ENCODE assay signal across 11 mouse cellular contexts in the genomic region with DNA sequence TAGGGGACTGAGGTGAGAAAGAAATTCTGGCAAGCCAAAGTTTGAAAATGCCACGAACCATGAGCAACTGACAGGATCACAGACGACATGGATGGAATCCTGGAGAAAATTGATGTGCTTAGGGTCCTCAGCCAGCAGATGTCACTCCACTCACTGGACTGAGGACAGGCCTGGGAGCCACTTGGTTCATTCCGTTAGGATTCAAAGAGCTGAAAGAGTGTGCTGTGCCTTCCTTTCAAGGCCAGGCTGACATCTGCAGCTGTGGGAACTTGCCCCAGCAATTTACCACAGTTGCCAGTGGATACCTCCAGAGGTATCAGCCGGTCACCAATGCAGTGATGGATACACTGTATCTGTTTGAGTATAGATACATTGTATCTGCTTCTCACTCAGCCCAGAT. TPM values are rescaled to one million over a fixed set of nuclear protein-coding genes. Genes with fewer than 3 reads are reported as not detected.
DNase-seq lines count a peak whose midpoint lies in the region; ATAC-seq and TF ChIP-seq lines count a peak whose summit lies in the region.
"Had no signal": no experiment of that assay in that cellular context is flagged by ENCODE, and none has a peak within 500 bp of the region (broad histone marks: within the 10 kb centered on the region; RNA-seq: fewer than 3 reads in every experiment).

No protein-coding gene starts in this region.

- no peaks in the 10 kb centered on the region for H3K9me3 ChIP-seq in heart, postnatal 0 days (replicated peaks; ENCODE audit: control insufficient read depth, low read length)
- no peaks in the 10 kb centered on the region for H3K9me3 ChIP-seq in lung, postnatal 0 days (ENCODE audit: low read length)

- peak; percentile 62 for TF ChIP-seq CTCF in heart, postnatal 0 days (IDR thresholded peaks at IDR 0.05; ENCODE audit: low read depth)
- TF ChIP-seq CTCF in lung, postnatal 0 days (IDR thresholded peaks at IDR 0.05), result peak; percentile 51
- TF ChIP-seq CTCF in testis, adult 2 months (IDR thresholded peaks at IDR 0.05; ENCODE audit: control insufficient read depth, insufficient read depth, insufficient replicate concordance, low read depth, low read length), result peak; percentile 21; the same call in 1 of the 2 replicates

- no peak overlapping the region for H3K27ac ChIP-seq in heart, postnatal 0 days (ENCODE audit: low read depth)
- no peak overlapping the region for H3K27ac ChIP-seq in lung, postnatal 0 days (ENCODE audit: low read length)
- peak overlapping the region; percentile 28; the same call in 1 of the 2 replicates for H3K27ac ChIP-seq in testis, adult 2 months (ENCODE audit: control insufficient read depth, insufficient read depth, low read depth, low read length)

- no peak overlapping the region for H3K9ac ChIP-seq in heart, postnatal 0 days (replicated peaks; ENCODE audit: low read depth, low read length)
- no peak overlapping the region for H3K9ac ChIP-seq in lung, postnatal 0 days (replicated peaks; ENCODE audit: low read depth)

- 0 out of 2 replicates have a peak, but pooled peaks cover 11% of the 10 kb centered on the region for H3K27me3 ChIP-seq in heart, postnatal 0 days (ENCODE audit: control insufficient read depth, insufficient read depth, low read length)
- no peaks in the 10 kb centered on the region for H3K27me3 ChIP-seq in lung, postnatal 0 days (replicated peaks; ENCODE audit: insufficient read depth, low read length)
- H3K27me3 ChIP-seq in testis, adult 2 months (ENCODE audit: control insufficient read depth, insufficient read depth, low read length), result no peaks in the 10 kb centered on the region

- no peak overlapping the region for H3K4me2 ChIP-seq in heart, postnatal 0 days (ENCODE audit: low read depth, low read length)
- no peak overlapping the region for H3K4me2 ChIP-seq in lung, postnatal 0 days (replicated peaks; ENCODE audit: low read depth, low read length)

- H3K36me3 ChIP-seq in heart, postnatal 0 days (replicated peaks; ENCODE audit: control insufficient read depth, insufficient read depth, low read length), result no peaks in the 10 kb centered on the region
- H3K36me3 ChIP-seq in lung, postnatal 0 days (ENCODE audit: insufficient read depth, low read length), result no peaks in the 10 kb centered on the region
- H3K36me3 ChIP-seq in testis, adult 2 months (ENCODE audit: control insufficient read depth, insufficient read depth, low read length), result no peaks in the 10 kb centered on the region

- WGBS in heart, postnatal 0 days, result 32% methylated on average over 4 of the region's 4 CpGs
- 39% methylated on average over 4 of the region's 4 CpGs for WGBS in lung, postnatal 0 days

- peak; percentile 47 for DNase-seq in heart, postnatal 0 days (ENCODE audit: low spot score)
- no peak for DNase-seq in heart, adult 8-10 months (ENCODE audit: low spot score)
- no peak for DNase-seq in lung, postnatal 0 days (ENCODE audit: low spot score)
- DNase-seq in lung, adult 18-20 months, result no peak
- peak; percentile 62 for DNase-seq in cerebellum, adult 9-10 months
- DNase-seq in right cerebral cortex, postnatal 10 days (ENCODE audit: low spot score in 2 of 2), result no peak
- no peak for DNase-seq in thymus, postnatal 10 days (ENCODE audit: low spot score in 2 of 2)
- DNase-seq: gastrocnemius, postnatal 10 days had no signal

- no peak for TF ChIP-seq POLR2A in testis, adult 2 months (IDR thresholded peaks at IDR 0.05; ENCODE audit: control insufficient read depth, low read depth, low read length)

- no peak overlapping the region for H3K4me3 ChIP-seq in heart, postnatal 0 days (ENCODE audit: low read depth, low read length)
- no peak overlapping the region for H3K4me3 ChIP-seq in lung, postnatal 0 days (ENCODE audit: low read depth, low read length)
- H3K4me3 ChIP-seq in testis, adult 2 months (ENCODE audit: control insufficient read depth, low read depth, low read length), result no peak overlapping the region
- H3K4me3 ChIP-seq: myocyte had no signal

- no peak for TF ChIP-seq EP300 in heart, postnatal 0 days (IDR thresholded peaks at IDR 0.05; ENCODE audit: low read depth)
- TF ChIP-seq EP300 in lung, postnatal 0 days (IDR thresholded peaks at IDR 0.05), result no peak

- no peaks in the 10 kb centered on the region; the same call in none of the 2 replicates for H3K4me1 ChIP-seq in heart, postnatal 0 days (ENCODE audit: control insufficient read depth, insufficient read depth)
- H3K4me1 ChIP-seq in lung, postnatal 0 days (ENCODE audit: insufficient read depth, low read depth, low read length), result peaks cover 8% of the 10 kb centered on the region; the same call in 1 of the 2 replicates
- peaks cover 2% of the 10 kb centered on the region; the same call in 1 of the 2 replicates for H3K4me1 ChIP-seq in testis, adult 2 months (ENCODE audit: control insufficient read depth, insufficient read depth, low read length)

- no peak for ATAC-seq in heart, postnatal 0 days (ENCODE audit: insufficient read depth, low read depth)
- ATAC-seq in lung, postnatal 0 days, result no peak
- ATAC-seq: inflammation-experienced regulatory T-cells, adult 6 months had no signal

RNA-seq across cellular contexts. Expression of a gene that starts 41.1 kb away (rescaled TPM):
- 13.7 and 22.1 TPM in 2 replicates for total RNA-seq in heart, postnatal 0 days (2014; rRNA removed; ENCODE audit: low replicate concordance)
- 30.1 and 31.0 TPM in 2 replicates for polyA plus RNA-seq in heart, postnatal 0 days (2015; fragmentation: Nextera tagmentation; extraction: Ambion mirVana)
- 10 to 100 TPM in 3 of 4 experiments, 1 to 10 TPM in 1; 9.4 to 14.1 (median 11.6) TPM for total RNA-seq in heart, adult 8-10 months (2022)
- 27.9 and 32.1 TPM in 2 replicates for polyA plus RNA-seq in lung, postnatal 0 days (2015; fragmentation: Nextera tagmentation; extraction: Ambion mirVana)
- 5.3 and 8.9 TPM in 2 replicates for polyA plus RNA-seq in testis, adult 2 months (2012; rRNA removed)

Comparison
In these comparisons a context has a peak if more than half of its experiments do, and no peak if none do; other contexts are left out.
1. DNase-seq: peak in heart, postnatal 0 days (single experiment) and cerebellum, adult 9-10 months (single experiment); none in heart, adult 8-10 months (single experiment), lung, postnatal 0 days (single experiment), lung, adult 18-20 months (0 of 2), right cerebral cortex, postnatal 10 days (0 of 2) and thymus, postnatal 10 days (0 of 2).
2. Peak in every context shown above with its lines, with median percentiles within 50 percentile points of each other: CTCF ChIP-seq.